Mouse (Mus musculus) Patski (cell line): ENCODE results near the gene Prorsd1. TPM values are rescaled to one million over a fixed set of nuclear protein-coding genes. Genes with fewer than 3 reads are reported as not detected.
A peak's percentile ranks its signal among the peaks of the same experiment; 100 is the strongest.
"Not testable (repeated sequence)": the region's sequence is repeated elsewhere in the genome, so short reads cannot be mapped to it uniquely, and the experiment has no call there.

ENCODE experiments used
- ATAC-seq: fragments of 100-300 bp; one replicate; pipeline ENCODE4 v1.8.0; 2021
- CTCF ChIA-PET: fragments of 350-600 bp; sonication (Branson Sonifier 250); formaldehyde crosslinking; loops from one replicate; lab custom pipeline; 2022; ENCODE audit warnings: inconsistent platforms; lab: Charles Lee
- POLR2A ChIA-PET: fragments of 350-600 bp; sonication (Branson Sonifier 250); formaldehyde crosslinking; loops from one replicate; lab custom pipeline; 2022; ENCODE audit warnings: antibody characterized with exemption, inconsistent platforms; lab: Charles Lee
- DNase-seq: peaks from one replicate; pipeline ENCODE4 v3.0.0-alpha.2; 2011; ENCODE audit warnings: low read depth, low spot score
- H3K27me3 ChIP-seq: fragments of 371-371 bp; one replicate; pipeline ENCODE4 v1.5.1; 2021
- CTCF ChIP-seq: fragments of 100-300 bp; IDR thresholded peaks from one replicate; pipeline ENCODE4 v1.5.1; 2021
- in situ Hi-C: fragments of 300-500 bp; cut with MboI; formaldehyde crosslinking; loops from 3 replicates; pipeline ENCODE4 v1.11.1; 2018; ENCODE audit warnings: low pct_unique_long_range_greater_than_20kb, mixed read lengths
- polyA plus RNA-seq: library from polyadenylated mRNA; unstranded; gene quantifications from one replicate; pipeline ENCODE4 v1.2.3, GENCODE M21; 2021

The Prorsd1 gene
- polyA plus RNA-seq = 10.9 TPM

DNA sequence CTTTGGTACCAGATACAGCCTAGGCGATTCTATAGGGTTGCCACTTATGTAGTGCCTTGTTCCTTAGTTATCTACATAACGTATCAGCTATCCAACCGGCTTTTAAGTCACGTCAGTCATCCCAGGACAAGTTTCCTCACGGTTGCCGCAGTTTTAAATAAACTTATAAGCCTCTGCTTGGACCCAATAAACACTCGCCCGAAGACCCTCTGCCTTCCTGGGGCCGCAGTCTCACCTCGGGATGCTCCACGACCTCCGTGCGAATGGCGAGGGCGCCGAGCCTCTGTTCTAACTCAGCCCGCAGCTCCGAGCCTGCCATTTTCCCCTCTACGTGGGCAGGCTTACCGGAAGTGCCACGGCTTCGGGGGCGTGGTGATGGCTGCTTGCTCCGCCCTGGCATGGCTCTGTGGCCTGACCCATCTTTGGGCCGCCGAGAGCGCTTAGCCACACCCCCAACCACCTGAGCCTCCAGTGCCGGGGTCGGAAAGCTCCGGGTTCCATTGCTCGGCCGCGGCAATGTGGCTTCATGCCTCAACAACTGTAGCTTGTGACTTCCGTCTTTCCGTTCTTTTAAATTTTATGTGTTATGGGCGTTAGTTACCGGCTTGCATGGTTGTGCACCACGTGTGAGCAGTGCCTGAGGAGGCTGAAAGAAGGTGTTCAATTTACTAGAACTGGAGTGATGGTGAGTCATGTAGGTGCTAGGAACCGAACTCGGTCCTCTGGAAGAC lies at the start of gene Prorsd1:
TSS of gene Prorsd1 (minus strand) at position 352 of the 731 bp plus-strand sequence.
- POLR2A ChIA-PET = no interaction called here
- peaks cover 12% of the 10 kb centered on the region for H3K27me3 ChIP-seq
- CTCF ChIA-PET = no interaction called here
- peak; percentile 99 for ATAC-seq
- no peak for DNase-seq
- in situ Hi-C loops = no loop called here
- no peak for TF ChIP-seq CTCF

DNA sequence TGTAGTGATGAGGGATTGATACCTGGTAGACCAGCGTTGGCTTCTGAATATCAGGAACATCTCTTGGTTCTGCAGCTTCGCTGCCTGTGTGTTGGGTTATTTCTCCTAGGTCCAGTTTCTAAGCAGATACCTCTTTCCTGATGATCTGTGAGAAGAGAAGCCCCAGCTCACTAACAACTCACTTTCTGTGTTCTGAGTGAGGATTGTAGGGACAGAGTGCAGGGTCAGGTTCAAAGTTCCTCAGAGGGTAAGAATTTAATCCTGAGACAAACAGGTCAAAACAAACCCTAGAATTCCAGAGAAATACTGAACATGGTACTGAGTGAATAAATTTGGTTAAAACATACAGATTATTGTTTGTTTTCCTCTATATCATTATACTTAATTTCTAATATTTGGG lies 48.6 kb upstream of the Prorsd1 start:
- ATAC-seq (no peak), DNase-seq (no peak)
- in situ Hi-C loops = no loop called here
- POLR2A ChIA-PET = interaction anchor here (0.6 kb wide), 1 partner anchor 19 kb away, joined by 3 read pairs; no protein-coding TSS in a partner anchor
- H3K27me3 ChIP-seq = peaks cover 6% of the 10 kb centered on the region
- CTCF ChIA-PET = no interaction called here
- TF ChIP-seq CTCF = no peak

DNA sequence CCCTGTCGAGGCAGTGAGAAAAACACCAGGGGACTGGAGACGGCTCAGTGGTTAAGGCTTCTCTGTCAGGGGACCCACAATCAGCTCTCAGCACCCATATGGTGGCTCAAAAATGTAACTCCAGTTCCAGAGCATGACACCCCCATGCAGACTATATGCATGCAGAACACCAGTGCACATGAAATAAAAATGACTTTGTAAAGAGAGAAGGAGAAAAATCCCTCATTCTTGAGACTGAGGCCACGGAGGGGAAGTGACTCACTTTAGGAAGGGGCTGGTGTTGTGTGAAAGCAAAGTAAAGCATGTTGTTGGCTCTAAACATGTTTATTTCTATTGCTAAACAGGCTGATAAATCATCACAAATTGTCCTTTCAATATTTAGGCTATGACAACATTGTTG lies 46.2 kb upstream of the Prorsd1 start:
- ATAC-seq (no peak), DNase-seq (no peak)
- CTCF ChIA-PET = interaction anchor here (0.9 to 1.9 kb wide), 3 partner anchors 10 to 34 kb away, joined by 3 to 7 read pairs (median 3); no protein-coding TSS in a partner anchor
- no peak for TF ChIP-seq CTCF
- H3K27me3 ChIP-seq = peaks cover 6% of the 10 kb centered on the region
- POLR2A ChIA-PET = no interaction called here
- in situ Hi-C loops = no loop called here

DNA sequence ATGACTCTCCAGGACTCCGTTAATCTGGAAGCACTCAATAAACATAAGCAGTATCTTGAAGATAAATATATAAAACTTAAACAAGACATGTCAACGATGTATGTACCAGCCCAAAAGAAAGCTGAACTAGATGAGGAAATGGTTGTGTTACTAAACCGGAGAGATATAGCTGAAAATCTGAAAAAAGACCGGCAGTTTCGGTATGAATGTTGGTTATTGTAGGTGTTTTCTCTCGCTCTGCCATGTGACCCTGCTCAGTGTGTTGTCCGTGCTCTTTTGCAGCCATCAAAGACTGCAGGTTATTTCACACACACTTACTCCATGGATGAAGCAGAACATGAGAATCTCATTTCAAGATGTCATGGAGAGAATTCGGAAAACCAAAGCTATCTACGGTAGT lies 45.6 kb upstream of the Prorsd1 start:
- in situ Hi-C loops = no loop called here
- ChIA-PET CTCF (interaction anchor here (0.9 to 1.9 kb wide), 4 partner anchors 9 to 35 kb away, joined by 3 to 7 read pairs (median 4); no protein-coding TSS in a partner anchor), POLR2A (no interaction called here)
- H3K27me3 ChIP-seq = peaks cover 6% of the 10 kb centered on the region
- no peak for TF ChIP-seq CTCF
- DNase-seq (no peak), ATAC-seq (no peak)

DNA sequence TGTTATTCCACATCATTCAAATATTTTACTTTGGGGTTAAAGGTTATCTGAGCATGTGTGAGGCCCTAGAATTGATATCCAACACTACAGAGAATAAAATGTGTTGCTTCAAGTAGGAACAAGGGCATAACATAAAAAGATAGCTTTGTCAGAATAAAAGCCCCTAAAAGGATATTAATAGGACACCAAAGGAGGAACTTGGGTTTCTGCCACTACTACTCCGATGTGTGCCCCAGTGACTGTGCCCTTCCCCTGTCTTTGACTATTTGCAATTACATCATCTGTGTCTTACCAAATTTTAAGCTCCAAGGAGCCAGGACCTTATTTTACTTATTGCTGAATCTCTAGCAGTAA lies 34.6 kb upstream of the Prorsd1 start:
- CTCF ChIA-PET = interaction anchor here (0.7 to 1.4 kb wide), 4 partner anchors 15 to 138 kb away, joined by 3 to 4 read pairs (median 4); no protein-coding TSS in a partner anchor
- POLR2A ChIA-PET = no interaction called here
- H3K27me3 ChIP-seq = no peaks in the 10 kb centered on the region
- no peak for ATAC-seq
- DNase-seq = no peak
- TF ChIP-seq CTCF = no peak
- in situ Hi-C loops = loop anchor here (5.0 kb wide), 1 partner anchor 143 kb away; the partner anchor contains the start of gene Rtn4

DNA sequence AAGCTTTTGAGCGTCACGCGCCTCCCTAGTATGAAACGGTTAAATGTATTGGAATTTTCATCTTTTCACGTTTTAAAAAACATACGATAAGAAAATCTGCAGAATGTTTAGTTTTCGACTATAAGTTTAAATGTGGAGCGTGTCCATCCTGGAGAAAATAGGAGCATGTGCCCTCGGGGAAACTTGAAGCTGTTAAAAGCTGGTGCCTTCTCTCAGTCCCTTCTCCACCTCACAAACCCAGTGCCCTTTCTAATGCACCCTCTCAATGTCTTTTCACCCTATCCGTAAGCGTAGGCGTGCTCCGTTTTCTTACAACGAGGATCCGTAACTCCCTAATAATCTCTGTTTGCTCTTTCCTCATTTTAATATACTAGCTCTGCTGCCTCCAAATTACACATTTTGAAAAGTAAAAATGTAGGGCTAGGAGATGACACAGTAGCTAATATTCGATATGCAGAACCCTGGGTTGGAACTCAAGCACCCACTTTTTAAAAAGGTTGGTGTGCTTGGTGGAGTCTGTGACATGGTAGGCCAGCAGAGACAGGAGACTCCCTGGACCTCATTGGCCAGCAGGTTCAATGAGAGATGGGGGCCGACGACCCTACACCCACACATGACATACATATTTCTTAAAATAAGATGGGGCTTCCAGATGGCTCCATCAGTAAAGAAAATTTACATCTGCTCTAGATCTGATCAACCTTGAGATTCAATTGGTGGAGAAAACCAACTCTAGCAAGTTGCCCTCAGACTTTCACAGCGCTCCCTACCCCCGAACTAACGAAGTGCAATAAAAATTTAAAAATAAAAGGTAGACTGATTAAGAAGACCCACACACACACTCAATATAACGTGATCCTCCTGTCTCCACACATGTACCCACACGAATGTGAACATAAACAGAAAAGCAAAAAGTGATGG lies 33.9 kb upstream of the Prorsd1 start:
- in situ Hi-C loops = loop anchor here (5.0 kb wide), 1 partner anchor 144 kb away; the partner anchor contains the start of gene Rtn4
- no peaks in the 10 kb centered on the region for H3K27me3 ChIP-seq
- DNase-seq (no peak), ATAC-seq (no peak)
- ChIA-PET CTCF (interaction anchor here (1.1 to 1.4 kb wide), 2 partner anchors 16 to 29 kb away, joined by 4 read pairs; no protein-coding TSS in a partner anchor), POLR2A (interaction anchor here (0.8 to 1.3 kb wide), 3 partner anchors 9 to 145 kb away, joined by 4 read pairs; partner anchors contain the start of gene Rtn4)
- no peak for TF ChIP-seq CTCF

DNA sequence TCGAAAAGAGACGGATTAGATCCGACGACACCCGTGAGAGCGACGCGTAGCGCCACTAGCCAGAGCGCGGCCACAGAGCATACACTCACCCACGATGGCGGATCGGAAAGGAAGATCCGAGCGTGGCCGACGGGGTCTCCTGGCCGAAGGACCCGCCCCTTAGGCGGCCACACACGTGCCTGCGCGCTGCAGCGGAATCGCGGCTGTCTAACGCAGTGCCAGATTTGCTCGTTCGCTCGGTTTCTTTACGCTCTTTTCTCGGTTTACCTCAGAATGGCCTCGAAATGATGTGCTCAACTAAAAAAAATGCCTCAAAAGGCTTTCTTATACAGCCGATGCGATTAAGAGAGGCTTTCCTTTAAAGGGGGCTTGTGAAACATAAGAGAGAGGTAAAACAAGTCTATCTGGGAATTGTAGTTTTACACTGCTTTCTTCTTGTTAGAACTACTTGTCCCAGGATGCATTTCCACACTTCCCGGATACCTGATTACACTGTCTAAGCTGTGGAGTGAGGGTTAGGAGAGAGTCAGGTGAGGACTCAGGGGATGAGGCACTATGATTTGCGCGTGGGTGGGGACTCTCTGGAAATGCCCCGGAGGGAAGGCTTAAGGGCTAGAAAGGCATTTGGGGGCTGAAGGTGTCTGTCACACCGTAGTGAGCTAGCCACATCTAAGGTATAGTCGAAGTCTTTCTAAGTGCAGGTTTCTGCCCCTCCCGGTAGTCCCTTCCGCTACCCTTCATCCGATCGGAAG lies 33.1 kb upstream of the Prorsd1 start, which contains the start of the genes Clhc1 and Rps27a:
TSS of gene Clhc1 (plus strand) at position 199 of the 752 bp plus-strand sequence.
TSS of gene Rps27a (minus strand) at position 358 of the 752 bp plus-strand sequence.
- in situ Hi-C loops = loop anchor here (5.0 kb wide), 1 partner anchor 144 kb away; the partner anchor contains the start of gene Rtn4

DNA sequence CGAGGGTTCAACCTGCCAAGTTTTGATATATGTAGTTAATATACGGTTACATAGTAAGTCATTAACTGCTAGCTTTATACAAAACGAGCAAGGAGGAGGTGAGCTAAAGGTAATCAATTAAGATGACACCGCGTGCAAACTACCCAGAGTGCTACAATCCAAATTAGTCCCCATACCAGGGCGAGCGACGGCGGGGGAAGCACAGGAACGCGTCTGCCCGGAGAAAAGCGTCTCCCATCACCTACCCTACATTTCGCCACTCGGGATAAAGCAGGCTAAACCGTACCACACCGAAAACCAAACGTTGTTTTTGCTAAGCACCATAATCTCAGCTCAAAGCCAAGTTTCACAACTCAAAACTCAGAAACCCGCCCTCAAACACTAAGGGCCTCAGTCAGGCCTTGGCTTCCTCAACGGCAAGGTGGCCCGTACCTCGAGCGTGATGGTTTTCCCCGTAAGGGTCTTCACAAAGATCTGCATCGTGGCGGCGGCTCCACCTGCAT lies 32.5 kb upstream of the Prorsd1 start:
- ChIA-PET POLR2A (interaction anchor here (0.6 kb wide), 1 partner anchor 317 kb away, joined by 5 read pairs; no protein-coding TSS in a partner anchor), CTCF (no interaction called here)
- peak; percentile 3 for DNase-seq
- H3K27me3 ChIP-seq = no peaks in the 10 kb centered on the region
- in situ Hi-C loops = loop anchor here (5.0 kb wide), 1 partner anchor 145 kb away; the partner anchor contains the start of gene Rtn4
- TF ChIP-seq CTCF = no peak
- ATAC-seq = peak; percentile 2

More for the DNA sequence above, 33.1 kb upstream of the Prorsd1 start, which contains the start of the genes Clhc1 and Rps27a:
- no peak for TF ChIP-seq CTCF
- no peaks in the 10 kb centered on the region for H3K27me3 ChIP-seq
- peak; percentile 99 for ATAC-seq
- ChIA-PET CTCF (interaction anchor here (1.1 kb wide), 1 partner anchor 16 kb away, joined by 4 read pairs; no protein-coding TSS in a partner anchor), POLR2A (interaction anchor here (0.6 to 1.3 kb wide), 4 partner anchors 10 to 316 kb away, joined by 4 to 5 read pairs (median 4); partner anchors contain the start of gene Rtn4)
- peak; percentile 76 for DNase-seq

DNA sequence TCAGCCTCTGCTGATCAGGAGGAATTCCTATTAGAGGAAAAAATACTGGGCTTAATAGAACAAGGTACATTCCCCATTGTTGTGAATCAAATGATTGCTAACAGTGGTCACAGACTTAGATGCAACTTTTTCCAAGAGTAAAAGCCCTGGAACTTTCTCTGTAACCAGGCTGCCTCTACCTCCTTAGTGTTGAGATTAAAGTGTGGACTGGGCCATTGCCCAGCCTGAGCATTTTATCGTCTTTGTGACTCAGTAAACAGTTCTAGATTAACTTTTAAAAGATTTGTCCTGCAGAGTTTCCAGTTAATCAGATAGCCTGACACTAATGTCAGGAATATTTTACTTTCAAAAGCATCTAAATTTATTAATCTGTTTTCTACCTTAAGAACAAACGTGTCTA lies 31.9 kb upstream of the Prorsd1 start:
- no peaks in the 10 kb centered on the region for H3K27me3 ChIP-seq
- ChIA-PET POLR2A (no interaction called here), CTCF (no interaction called here)
- in situ Hi-C loops = loop anchor here (5.0 kb wide), 1 partner anchor 146 kb away; the partner anchor contains the start of gene Rtn4
- DNase-seq (no peak), ATAC-seq (no peak)
- no peak for TF ChIP-seq CTCF

DNA sequence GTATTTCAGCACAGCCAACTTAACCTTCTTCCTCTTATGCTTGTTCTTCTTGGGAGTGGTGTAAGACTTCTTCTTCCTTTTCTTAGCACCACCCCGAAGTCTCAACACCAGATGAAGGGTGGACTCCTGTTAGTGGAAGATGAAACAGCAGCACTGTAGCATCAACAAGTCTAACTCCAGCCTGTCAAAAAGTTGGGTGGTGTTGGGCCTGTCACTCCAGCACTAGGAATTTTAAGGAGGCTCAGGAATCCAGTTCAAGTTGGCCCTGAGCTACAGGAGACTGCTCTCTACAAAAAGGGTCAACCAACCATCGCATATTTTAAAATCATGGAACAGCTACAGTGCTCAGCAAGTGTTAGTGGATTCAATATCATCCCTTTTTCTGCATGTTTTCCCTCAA lies 31.5 kb upstream of the Prorsd1 start:
- H3K27me3 ChIP-seq, ATAC-seq, DNase-seq, CTCF ChIA-PET, POLR2A ChIA-PET: not testable (repeated sequence)
- in situ Hi-C loops = loop anchor here (5.0 kb wide), 1 partner anchor 146 kb away; the partner anchor contains the start of gene Rtn4

DNA sequence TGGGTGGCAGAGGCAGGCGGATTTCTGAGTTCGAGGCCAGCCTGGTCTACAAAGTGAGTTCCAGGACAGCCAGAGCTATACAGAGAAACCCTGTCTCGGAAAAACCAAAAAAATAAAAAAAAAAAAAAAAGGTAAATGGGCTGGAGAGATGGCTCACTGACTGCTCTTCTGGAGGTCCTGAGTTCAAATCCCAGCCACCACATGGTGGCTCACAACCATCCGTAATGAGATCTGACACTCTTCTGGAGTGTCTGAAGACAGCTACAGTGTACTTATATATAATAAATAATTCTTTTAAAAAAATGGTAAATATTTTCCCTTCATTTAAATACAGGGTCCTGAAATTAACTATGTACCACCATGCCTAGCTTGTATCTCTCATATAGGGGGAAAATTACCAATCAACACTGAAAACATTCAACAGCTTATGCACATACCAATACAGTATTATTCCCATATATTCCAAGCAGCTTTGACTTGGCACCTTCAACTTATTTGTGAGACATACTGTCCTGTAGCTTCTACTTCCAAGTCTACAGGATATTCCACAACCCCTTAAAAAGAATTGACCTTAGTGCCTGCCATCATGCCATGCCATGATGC lies 30.4 kb upstream of the Prorsd1 start:
- H3K27me3 ChIP-seq, ATAC-seq, DNase-seq: not testable (repeated sequence)
- POLR2A ChIA-PET = interaction anchor here (0.6 kb wide), 1 partner anchor 19 kb away, joined by 3 read pairs; no protein-coding TSS in a partner anchor
- CTCF ChIA-PET = interaction anchor here (1.5 kb wide), 1 partner anchor 12 kb away, joined by 4 read pairs; no protein-coding TSS in a partner anchor
- in situ Hi-C loops = loop anchor here (5.0 kb wide), 1 partner anchor 147 kb away; the partner anchor contains the start of gene Rtn4
